10 mouse cellular contexts compared by ENCODE assay signal in the genomic region with DNA sequence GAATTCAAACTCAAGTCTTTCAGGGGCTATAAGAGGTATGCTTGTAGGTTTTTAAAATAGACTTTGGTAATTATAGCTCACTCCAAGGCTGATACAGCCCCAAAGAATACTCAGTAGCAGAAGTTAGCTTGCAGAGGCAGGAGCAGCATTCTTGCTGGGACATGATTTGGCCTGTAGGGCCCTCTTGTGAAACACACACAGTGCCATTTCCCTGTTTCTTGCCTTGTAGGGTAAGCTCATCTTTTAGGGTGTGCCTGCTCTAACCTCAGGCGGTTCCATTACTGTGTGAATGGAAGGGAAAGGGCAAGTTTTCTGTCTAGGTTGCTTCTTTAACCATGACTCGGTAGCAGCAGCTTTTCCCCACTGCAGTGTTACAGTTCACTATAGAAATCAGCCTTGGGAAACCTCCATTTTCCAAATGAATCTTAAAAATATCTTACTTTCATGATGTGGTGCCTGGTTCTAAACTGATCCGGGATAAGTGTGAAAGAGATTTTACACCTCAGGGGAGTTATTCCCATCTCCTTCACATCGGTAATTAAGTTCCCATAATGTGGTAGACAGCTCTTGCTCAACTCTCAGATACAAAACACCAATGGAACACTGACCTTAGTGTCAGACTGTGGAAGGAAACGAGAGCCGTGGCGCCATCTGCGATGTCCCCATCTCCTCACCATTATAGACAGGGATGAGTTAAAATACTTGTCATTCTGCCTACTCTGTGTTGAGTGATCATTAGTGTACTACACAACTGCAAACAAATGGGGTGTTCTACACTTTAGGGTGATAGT. TPM values are rescaled to one million over a fixed set of nuclear protein-coding genes. Genes with fewer than 3 reads are reported as not detected.
DNase-seq lines count a peak whose midpoint lies in the region; ATAC-seq and TF ChIP-seq lines count a peak whose summit lies in the region.
"Had no signal": no experiment of that assay in that cellular context is flagged by ENCODE, and none has a peak within 500 bp of the region (broad histone marks: within the 10 kb centered on the region; RNA-seq: fewer than 3 reads in every experiment).

No protein-coding gene starts in this region.

- no peaks in the 10 kb centered on the region for H3K4me1 ChIP-seq in forebrain, postnatal 0 days (ENCODE audit: insufficient read depth)
- H3K4me1 ChIP-seq in forebrain, embryonic 14.5 days (ENCODE audit: control insufficient read depth, insufficient read depth, low read length): no peaks in the 10 kb centered on the region
- peaks cover 3% of the 10 kb centered on the region; the same call in 1 of the 2 replicates for H3K4me1 ChIP-seq in lung, embryonic 16.5 days (replicated peaks; ENCODE audit: control insufficient read depth, insufficient read depth, low read length)
- no peaks in the 10 kb centered on the region for H3K4me1 ChIP-seq in lung, adult 2 months (ENCODE audit: control insufficient read depth, insufficient read depth, low read length)
- no peaks in the 10 kb centered on the region for H3K4me1 ChIP-seq in intestine, postnatal 0 days (replicated peaks; ENCODE audit: control insufficient read depth, insufficient read depth, low read length)
- no peaks in the 10 kb centered on the region for H3K4me1 ChIP-seq in stomach, postnatal 0 days (replicated peaks; ENCODE audit: control insufficient read depth, insufficient read depth)
- H3K4me1 ChIP-seq in midbrain, embryonic 11.5 days (ENCODE audit: control insufficient read depth, insufficient read depth, low read length): peaks cover 4% of the 10 kb centered on the region

- TF ChIP-seq POLR2A in lung, adult 2 months (IDR thresholded peaks at IDR 0.05; ENCODE audit: borderline replicate concordance, extremely low read depth, low read depth, low read length): no peak

- no peak overlapping the region for H3K27ac ChIP-seq in forebrain, postnatal 0 days (ENCODE audit: low read depth, low read length)
- no peak overlapping the region for H3K27ac ChIP-seq in forebrain, embryonic 14.5 days (ENCODE audit: low read depth, low read length)
- no peak overlapping the region for H3K27ac ChIP-seq in lung, embryonic 16.5 days (ENCODE audit: low read length)
- H3K27ac ChIP-seq in intestine, postnatal 0 days (ENCODE audit: low read depth, low read length): 0 out of 2 replicates have a peak overlapping the region, but pooled peaks have one; percentile 11
- peak overlapping the region; percentile 97 for H3K27ac ChIP-seq in stomach, postnatal 0 days (replicated peaks)
- H3K27ac ChIP-seq in midbrain, embryonic 11.5 days (ENCODE audit: low read depth, low read length): no peak overlapping the region
- H3K27ac ChIP-seq: midbrain, embryonic 10.5 days had no signal

- DNase-seq in forebrain, postnatal 0 days: no peak
- no peak for DNase-seq in forebrain, embryonic 14.5 days (ENCODE audit: low spot score)
- no peak for DNase-seq in lung, adult 2 months
- peak; percentile 33 for DNase-seq in stomach, postnatal 0 days (ENCODE audit: low spot score)
- no peak for DNase-seq in layer of hippocampus, postnatal 25 days (ENCODE audit: extremely low spot score in 1 of 2, low spot score in 1 of 2)
- no peak for DNase-seq in midbrain, embryonic 11.5 days (ENCODE audit: low spot score, missing footprints)
- DNase-seq: spleen, adult 18-20 months had no signal

- 76% methylated on average over 8 of the region's 8 CpGs for WGBS in forebrain, postnatal 0 days
- WGBS in forebrain, embryonic 14.5 days: 80% methylated on average over 8 of the region's 8 CpGs
- 78% methylated on average over 8 of the region's 8 CpGs for WGBS in lung, embryonic 16.5 days
- WGBS in lung, adult 2 months: 79% methylated on average over 8 of the region's 8 CpGs
- WGBS in intestine, postnatal 0 days: 48% methylated on average over 8 of the region's 8 CpGs
- WGBS in stomach, postnatal 0 days: 59% methylated on average over 8 of the region's 8 CpGs
- 85% methylated on average over 8 of the region's 8 CpGs for WGBS in midbrain, embryonic 11.5 days

- no peaks in the 10 kb centered on the region for H3K27me3 ChIP-seq in forebrain, postnatal 0 days (ENCODE audit: insufficient read depth, low read length)
- H3K27me3 ChIP-seq in forebrain, embryonic 14.5 days (replicated peaks; ENCODE audit: control insufficient read depth, insufficient read depth, low read length): peaks cover 27% of the 10 kb centered on the region
- peaks cover 8% of the 10 kb centered on the region for H3K27me3 ChIP-seq in lung, embryonic 16.5 days (ENCODE audit: control insufficient read depth, insufficient read depth, low read depth, low read length)
- H3K27me3 ChIP-seq in intestine, postnatal 0 days (replicated peaks; ENCODE audit: control insufficient read depth, insufficient read depth, low read length): no peaks in the 10 kb centered on the region
- no peaks in the 10 kb centered on the region for H3K27me3 ChIP-seq in stomach, postnatal 0 days (ENCODE audit: control insufficient read depth, insufficient read depth, low read length)
- peaks cover 28% of the 10 kb centered on the region for H3K27me3 ChIP-seq in midbrain, embryonic 11.5 days (ENCODE audit: control insufficient read depth, insufficient read depth, low read length)

- no peak overlapping the region for H3K4me3 ChIP-seq in forebrain, postnatal 0 days (ENCODE audit: low read depth, low read length)
- H3K4me3 ChIP-seq in forebrain, embryonic 14.5 days (ENCODE audit: low read depth, low read length): no peak overlapping the region
- H3K4me3 ChIP-seq in lung, embryonic 16.5 days (ENCODE audit: low read length): no peak overlapping the region
- no peak overlapping the region for H3K4me3 ChIP-seq in lung, adult 2 months (replicated peaks; ENCODE audit: extremely low read depth, low read depth, low read length)
- peak overlapping the region; percentile 62 for H3K4me3 ChIP-seq in intestine, postnatal 0 days (ENCODE audit: low read depth, low read length)
- H3K4me3 ChIP-seq in stomach, postnatal 0 days (ENCODE audit: low read depth, low read length): peak overlapping the region; percentile 57
- no peak overlapping the region for H3K4me3 ChIP-seq in midbrain, embryonic 11.5 days (ENCODE audit: low read depth, low read length)
- H3K4me3 ChIP-seq: midbrain, embryonic 10.5 days had no signal

- H3K9me3 ChIP-seq in forebrain, postnatal 0 days (ENCODE audit: low read length): no peaks in the 10 kb centered on the region
- H3K9me3 ChIP-seq in forebrain, embryonic 14.5 days (replicated peaks; ENCODE audit: control insufficient read depth, low read length): no peaks in the 10 kb centered on the region
- no peaks in the 10 kb centered on the region for H3K9me3 ChIP-seq in lung, embryonic 16.5 days (ENCODE audit: control insufficient read depth, low read length)
- no peaks in the 10 kb centered on the region for H3K9me3 ChIP-seq in intestine, postnatal 0 days (ENCODE audit: control insufficient read depth)
- H3K9me3 ChIP-seq in stomach, postnatal 0 days (ENCODE audit: control insufficient read depth, low read length): no peaks in the 10 kb centered on the region
- no peaks in the 10 kb centered on the region for H3K9me3 ChIP-seq in midbrain, embryonic 11.5 days (ENCODE audit: control insufficient read depth, low read length)
- H3K9me3 ChIP-seq: midbrain, embryonic 10.5 days had no signal

- no peak overlapping the region for H3K9ac ChIP-seq in forebrain, postnatal 0 days
- no peak overlapping the region for H3K9ac ChIP-seq in forebrain, embryonic 14.5 days (ENCODE audit: low read length)
- H3K9ac ChIP-seq in lung, embryonic 16.5 days (ENCODE audit: low read length): no peak overlapping the region
- H3K9ac ChIP-seq in intestine, postnatal 0 days (ENCODE audit: low read depth, low read length): peak overlapping the region; percentile 68; the same call in 1 of the 2 replicates
- peak overlapping the region; percentile 85 for H3K9ac ChIP-seq in stomach, postnatal 0 days (ENCODE audit: low read length)
- H3K9ac ChIP-seq in midbrain, embryonic 11.5 days (ENCODE audit: low read length): no peak overlapping the region

- no peak for ATAC-seq in forebrain, postnatal 0 days
- no peak for ATAC-seq in forebrain, embryonic 14.5 days
- no peak for ATAC-seq in lung, embryonic 16.5 days (ENCODE audit: low read depth)
- no peak for ATAC-seq in intestine, postnatal 0 days
- ATAC-seq in stomach, postnatal 0 days (ENCODE audit: low FRiP score, low TSS enrichment): 0 out of 2 replicates have a peak, but pooled peaks have one; percentile 30
- no peak for ATAC-seq in midbrain, embryonic 11.5 days (ENCODE audit: low FRiP score)

- H3K4me2 ChIP-seq in forebrain, postnatal 0 days (ENCODE audit: low read depth): no peak overlapping the region
- H3K4me2 ChIP-seq in forebrain, embryonic 14.5 days (ENCODE audit: low read length): no peak overlapping the region
- H3K4me2 ChIP-seq in lung, embryonic 16.5 days (ENCODE audit: low read depth, low read length): peak overlapping the region; percentile 18; the same call in 1 of the 2 replicates
- H3K4me2 ChIP-seq in intestine, postnatal 0 days (replicated peaks; ENCODE audit: low read depth): peak overlapping the region; percentile 78
- peak overlapping the region; percentile 42 for H3K4me2 ChIP-seq in stomach, postnatal 0 days (replicated peaks; ENCODE audit: low read depth)
- H3K4me2 ChIP-seq in midbrain, embryonic 11.5 days: no peak overlapping the region

- no peaks in the 10 kb centered on the region for H3K36me3 ChIP-seq in forebrain, postnatal 0 days (ENCODE audit: insufficient read depth)
- no peaks in the 10 kb centered on the region for H3K36me3 ChIP-seq in forebrain, embryonic 14.5 days (ENCODE audit: control insufficient read depth, insufficient read depth, low read length)
- no peaks in the 10 kb centered on the region for H3K36me3 ChIP-seq in lung, embryonic 16.5 days (ENCODE audit: control insufficient read depth, insufficient read depth, low read length)
- H3K36me3 ChIP-seq in intestine, postnatal 0 days (ENCODE audit: control insufficient read depth, insufficient read depth): no peaks in the 10 kb centered on the region
- H3K36me3 ChIP-seq in stomach, postnatal 0 days (ENCODE audit: control insufficient read depth, insufficient read depth, low read length): no peaks in the 10 kb centered on the region
- no peaks in the 10 kb centered on the region for H3K36me3 ChIP-seq in midbrain, embryonic 11.5 days (ENCODE audit: control insufficient read depth, insufficient read depth, low read length)
- H3K36me3 ChIP-seq: midbrain, embryonic 10.5 days had no signal

- 0 out of 2 replicates have a peak, but pooled peaks have one; percentile 5 for TF ChIP-seq CTCF in forebrain, postnatal 0 days (IDR thresholded peaks at IDR 0.05; ENCODE audit: low read depth)
- TF ChIP-seq CTCF in lung, adult 2 months (IDR thresholded peaks at IDR 0.05; ENCODE audit: insufficient read depth, low read length): no peak
- peak; percentile 33 for TF ChIP-seq CTCF in intestine, postnatal 0 days (IDR thresholded peaks at IDR 0.05; ENCODE audit: low read depth)
- 0 out of 2 replicates have a peak, but pooled peaks have one; percentile 26 for TF ChIP-seq CTCF in stomach, postnatal 0 days (IDR thresholded peaks at IDR 0.05; ENCODE audit: low read depth)

- no peak for TF ChIP-seq EP300 in stomach, postnatal 0 days (optimal IDR thresholded peaks at IDR 0.05)

RNA-seq across cellular contexts. Expression of gene Perp, which starts 1.8 kb away (rescaled TPM):
- total RNA-seq in forebrain, postnatal 0 days (2014; rRNA removed): 11.5 and 14.5 TPM in 2 replicates
- 14.9 and 18.1 TPM in 2 replicates for polyA plus RNA-seq in forebrain, postnatal 0 days (2015; fragmentation: Nextera tagmentation; extraction: Ambion mirVana)
- 4.0 and 5.8 TPM in 2 replicates for polyA plus RNA-seq in forebrain, embryonic 14.5 days (2014; fragmentation: Nextera tagmentation; extraction: Ambion mirVana)
- 51.9 and 53.4 TPM in 2 replicates for polyA plus RNA-seq in lung, embryonic 16.5 days (2015; fragmentation: Nextera tagmentation; extraction: Ambion mirVana)
- 37.3 and 154 TPM in 2 replicates for polyA plus RNA-seq in lung, adult 2 months (2012; rRNA removed)
- 223 and 244 TPM in 2 replicates for polyA plus RNA-seq in intestine, postnatal 0 days (2015; fragmentation: Nextera tagmentation; extraction: Ambion mirVana)
- 1,093 and 1,120 TPM in 2 replicates for polyA plus RNA-seq in stomach, postnatal 0 days (2015; fragmentation: Nextera tagmentation; extraction: Ambion mirVana)
- 1 to 10 TPM; 2.9 to 3.7 TPM for total RNA-seq in layer of hippocampus, postnatal 25 days (2021)
- polyA plus RNA-seq in midbrain, embryonic 11.5 days (2014; fragmentation: Nextera tagmentation; extraction: Ambion mirVana): 6.0 and 6.1 TPM in 2 replicates

Comparison
In these comparisons a context has a peak if more than half of its experiments do, and no peak if none do; other contexts are left out.
1. H3K27ac ChIP-seq: peak in intestine, postnatal 0 days (single experiment) and stomach, postnatal 0 days (single experiment); none in forebrain, postnatal 0 days (single experiment), forebrain, embryonic 14.5 days (single experiment), lung, embryonic 16.5 days (single experiment) and midbrain, embryonic 11.5 days (single experiment).
2. H3K4me2 ChIP-seq: peak in lung, embryonic 16.5 days (single experiment), intestine, postnatal 0 days (single experiment) and stomach, postnatal 0 days (single experiment); none in forebrain, postnatal 0 days (single experiment), forebrain, embryonic 14.5 days (single experiment) and midbrain, embryonic 11.5 days (single experiment).
3. H3K4me3 ChIP-seq: peak in intestine, postnatal 0 days (single experiment) and stomach, postnatal 0 days (single experiment); none in forebrain, postnatal 0 days (single experiment), forebrain, embryonic 14.5 days (single experiment), lung, embryonic 16.5 days (single experiment), lung, adult 2 months (single experiment) and midbrain, embryonic 11.5 days (single experiment).
4. H3K9ac ChIP-seq: peak in intestine, postnatal 0 days (single experiment) and stomach, postnatal 0 days (single experiment); none in forebrain, postnatal 0 days (single experiment), forebrain, embryonic 14.5 days (single experiment), lung, embryonic 16.5 days (single experiment) and midbrain, embryonic 11.5 days (single experiment).